Mouse (Mus musculus) c-Kit-positive CD71-positive TER-119-positive erythroid progenitor cells, embryonic 14.5 days (primary cell): ENCODE measurements around the gene S100pbp.

ENCODE experiments used
- DNase-seq: peaks from one replicate; pipeline ENCODE4 v3.0.0-alpha.2; 2013; ENCODE audit warnings: low spot score

The S100pbp gene

GRCm38 (mm10) chr4:129147552-129148103 lies 41.9 kb downstream of the S100pbp start:
- DNase-seq = no peak

GRCm38 (mm10) chr4:129146392-129146791 lies 43.1 kb downstream of the S100pbp start:
- no peak for DNase-seq

- no peak for DNase-seq
Measured at GRCm38 (mm10) chr4:129145943-129146342, 43.6 kb downstream of the S100pbp start.

- DNase-seq = no peak
Measured at GRCm38 (mm10) chr4:129145411-129145810, 44.1 kb downstream of the S100pbp start.

GRCm38 (mm10) chr4:129144401-129145367 lies 44.8 kb downstream of the S100pbp start:
- DNase-seq = no peak

GRCm38 (mm10) chr4:129143509-129143908 lies 46.0 kb downstream of the S100pbp start:
- DNase-seq = no peak

- no peak for DNase-seq
Measured at GRCm38 (mm10) chr4:129142439-129143045, 47.0 kb downstream of the S100pbp start.

- no peak for DNase-seq
Measured at GRCm38 (mm10) chr4:129141560-129142438, 47.7 kb downstream of the S100pbp start.

GRCm38 (mm10) chr4:129140808-129141207 lies 48.7 kb downstream of the S100pbp start:
- DNase-seq = peak; percentile 64

GRCm38 (mm10) chr4:129139642-129140041 lies 49.9 kb downstream of the S100pbp start:
- DNase-seq = peak; percentile 75

GRCm38 (mm10) chr4:129137392-129138321 lies 51.9 kb downstream of the S100pbp start:
- DNase-seq = no peak

GRCm38 (mm10) chr4:129136579-129137391 lies 52.7 kb downstream of the S100pbp start, which contains the start of gene Fndc5:
Fndc5 (plus strand) TSS chr4:129136999.
- no peak for DNase-seq

GRCm38 (mm10) chr4:129136189-129136578 lies 53.3 kb downstream of the S100pbp start:
- no peak for DNase-seq

- no peak for DNase-seq
Measured at GRCm38 (mm10) chr4:129135637-129136036, 53.9 kb downstream of the S100pbp start.

- DNase-seq = peak; percentile 61
Measured at GRCm38 (mm10) chr4:129134799-129135585, 54.5 kb downstream of the S100pbp start.

GRCm38 (mm10) chr4:129130755-129131303 lies 58.7 kb downstream of the S100pbp start:
- no peak for DNase-seq

GRCm38 (mm10) chr4:129130149-129130548 lies 59.4 kb downstream of the S100pbp start:
- no peak for DNase-seq

- DNase-seq = no peak
Measured at GRCm38 (mm10) chr4:129129387-129129786, 60.1 kb downstream of the S100pbp start.
